Mouse (Mus musculus) erythroblast, embryonic 14.5 days (primary cell): Measurements from ENCODE around the gene Nat8f6.

Source experiments
- GATA1 ChIP-seq: IDR thresholded peaks from 2 replicates; pipeline ENCODE4 v1.6.1; 2012; ENCODE audit warnings: low read length, inconsistent platforms, mixed read lengths
- TAL1 ChIP-seq: IDR thresholded peaks from 3 replicates; pipeline ENCODE4 v1.6.1; 2012; ENCODE audit warnings: low read length, inconsistent platforms, mixed read lengths

- no peak for TF ChIP-seq GATA1
- TF ChIP-seq TAL1, result no peak
Measured at GRCm38 (mm10) chr6:85823382-85824090, 2.8 kb upstream of the Nat8f6 start.
